Mouse (Mus musculus): ENCODE measurements around the gene Bach2. TPM values are rescaled to one million over a fixed set of nuclear protein-coding genes. Genes with fewer than 3 reads are reported as not detected.

Bach2 gene
- total RNA-seq, 2 experiments from 2014 or later: 13.7 to 14.0 TPM

- DNase-seq: no peak
These were observed 95.5 kb downstream of the Bach2 start for GRCm38 (mm10) chr4:32334131-32334530.

- no peak for DNase-seq
These were observed 96.2 kb downstream of the Bach2 start for GRCm38 (mm10) chr4:32334765-32335164.

GRCm38 (mm10) chr4:32335659-32336058 lies 97.1 kb downstream of the Bach2 start:
- DNase-seq: no peak

GRCm38 (mm10) chr4:32336642-32337041 lies 98.0 kb downstream of the Bach2 start:
- no peak for DNase-seq

- DNase-seq: no peak
These were observed 99.0 kb downstream of the Bach2 start for GRCm38 (mm10) chr4:32337638-32338037.

- DNase-seq: no peak
These were observed 99.8 kb downstream of the Bach2 start for GRCm38 (mm10) chr4:32338451-32338850.

- DNase-seq: no peak
These were observed 102.2 kb downstream of the Bach2 start for GRCm38 (mm10) chr4:32340844-32341243.

GRCm38 (mm10) chr4:32342269-32342668 lies 103.7 kb downstream of the Bach2 start:
- DNase-seq: no peak

GRCm38 (mm10) chr4:32343256-32344165 lies 104.9 kb downstream of the Bach2 start:
- no peak for DNase-seq

GRCm38 (mm10) chr4:32344276-32344675 lies 105.7 kb downstream of the Bach2 start:
- DNase-seq: no peak

- DNase-seq: no peak
These were observed 108.6 kb downstream of the Bach2 start for GRCm38 (mm10) chr4:32347202-32347601.

GRCm38 (mm10) chr4:32347711-32348110 lies 109.1 kb downstream of the Bach2 start:
- DNase-seq: no peak

- DNase-seq: no peak
These were observed 110.8 kb downstream of the Bach2 start for GRCm38 (mm10) chr4:32349361-32349760.

- DNase-seq: no peak
These were observed 112.6 kb downstream of the Bach2 start for GRCm38 (mm10) chr4:32351236-32351635.

GRCm38 (mm10) chr4:32351661-32352246 lies 113.2 kb downstream of the Bach2 start:
- DNase-seq: no peak

GRCm38 (mm10) chr4:32352442-32352841 lies 113.8 kb downstream of the Bach2 start:
- no peak for DNase-seq

- no peak for DNase-seq
These were observed 114.2 kb downstream of the Bach2 start for GRCm38 (mm10) chr4:32352842-32353241.

GRCm38 (mm10) chr4:32355935-32356617 lies 117.5 kb downstream of the Bach2 start:
- DNase-seq: no peak

GRCm38 (mm10) chr4:32357996-32358600 lies 119.5 kb downstream of the Bach2 start:
- DNase-seq: no peak

GRCm38 (mm10) chr4:32358602-32359464 lies 120.2 kb downstream of the Bach2 start:
- DNase-seq: no peak

GRCm38 (mm10) chr4:32359634-32360033 lies 121.0 kb downstream of the Bach2 start:
- DNase-seq: no peak

- DNase-seq: no peak
These were observed 121.9 kb downstream of the Bach2 start for GRCm38 (mm10) chr4:32360496-32360895.
